Mouse (Mus musculus) left cerebral cortex, adult 9 months (tissue): Measurements from ENCODE around the gene Ttn.

Experiments
- DNase-seq, 2 experiments: peaks; one replicate each; pipeline ENCODE4 v3.0.0; 2022; ENCODE audit warnings: low spot score in 2 of 2

Ttn gene

DNA sequence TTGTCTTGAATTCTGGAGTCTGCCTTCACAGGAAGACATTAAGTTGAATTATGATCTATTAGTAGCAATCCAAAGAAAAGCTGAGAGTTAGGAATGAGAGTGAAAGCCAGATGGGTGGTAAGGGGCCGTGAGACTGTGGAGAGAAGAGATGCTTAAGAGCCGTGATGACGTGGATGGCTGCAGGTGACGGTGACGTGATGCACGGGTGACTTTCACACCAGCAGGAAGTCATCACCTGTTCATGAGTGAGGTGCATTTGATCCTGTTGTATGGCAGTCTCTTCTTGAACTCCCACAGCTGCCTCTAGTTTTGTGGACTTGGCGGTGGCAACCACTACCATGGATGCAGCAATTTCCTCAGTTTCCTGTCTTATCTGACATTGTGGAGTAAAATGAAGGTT, 16.8 kb downstream of the Ttn start:
- no peak for DNase-seq

GRCm38 (mm10) chr2:76962045-76962432, 20.3 kb downstream of the Ttn start:
- no peak for DNase-seq

DNA sequence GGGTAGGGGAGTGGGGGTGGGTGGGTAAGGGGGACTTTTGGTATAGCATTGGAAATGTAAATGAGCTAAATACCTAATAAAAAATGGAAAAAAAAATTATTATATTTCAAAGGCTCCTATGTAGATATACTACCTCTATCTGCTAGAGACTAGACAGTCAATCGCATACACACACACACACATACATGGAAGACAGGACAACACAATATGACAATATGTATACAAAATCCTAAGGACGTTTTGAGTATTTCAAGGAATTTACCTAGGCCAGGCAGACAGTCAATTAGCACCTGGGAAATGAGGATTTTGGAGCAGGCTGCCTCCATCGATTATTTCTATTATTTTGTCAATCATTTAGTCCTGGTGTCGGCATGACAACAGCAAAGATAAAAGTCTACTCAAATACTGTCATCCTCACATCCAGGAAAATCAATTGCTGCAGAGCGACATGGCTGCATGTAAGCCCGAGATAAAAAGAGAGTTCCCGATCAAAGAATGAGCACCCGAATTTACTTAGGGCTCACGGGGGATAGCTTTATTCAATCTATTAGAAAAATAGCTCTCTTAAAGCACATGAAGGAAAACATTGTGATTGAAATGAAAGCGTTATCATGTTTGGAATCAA, 20.8 kb downstream of the Ttn start:
- no peak for DNase-seq

GRCm38 (mm10) chr2:76949774-76950173, 32.6 kb downstream of the Ttn start:
- DNase-seq, result no peak

- DNase-seq, result no peak
Measured at GRCm38 (mm10) chr2:76938515-76938914, 43.8 kb downstream of the Ttn start.

DNA sequence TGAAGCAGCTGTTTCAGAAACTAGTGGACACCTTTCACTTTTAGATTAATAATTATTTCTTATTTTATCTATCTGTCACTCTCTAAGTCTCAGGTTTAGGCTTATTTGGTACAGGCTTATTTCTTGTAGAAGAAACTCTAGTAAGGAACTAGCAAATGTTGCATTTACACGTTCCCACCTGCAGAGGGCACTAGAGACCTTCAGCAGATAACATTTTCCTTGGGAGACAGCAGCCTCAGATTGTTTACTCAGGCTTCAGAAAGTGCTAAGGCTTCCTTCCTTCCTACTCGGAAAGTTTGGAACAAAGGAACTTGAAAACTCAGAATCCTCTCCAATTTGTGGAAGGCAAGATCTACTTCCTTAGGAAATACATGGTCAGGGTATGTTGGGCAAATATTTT, 52.6 kb downstream of the Ttn start:
- DNase-seq, result peak in 1 of 2 experiments; percentile 78

DNA sequence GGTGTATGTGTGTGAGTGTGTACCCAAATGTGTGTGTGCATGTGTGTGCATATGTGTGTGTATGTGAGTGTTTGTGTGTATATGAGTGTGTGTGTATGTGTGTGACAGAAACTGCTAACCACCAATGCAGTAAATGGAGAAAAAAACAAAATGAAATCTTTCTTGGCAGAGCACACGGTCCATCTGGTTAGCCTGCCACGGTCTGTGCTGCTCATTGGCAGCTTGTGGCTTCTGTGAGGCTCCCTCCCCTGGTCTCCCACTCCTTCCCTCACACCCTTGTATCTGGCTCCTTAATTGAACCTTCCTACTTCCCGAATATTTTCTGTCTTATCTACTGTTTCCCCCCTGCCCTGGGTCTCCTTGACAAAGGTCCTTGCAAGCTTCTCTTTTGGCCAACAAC, 53.5 kb downstream of the Ttn start:
- peak in 1 of 2 experiments; percentile 8 for DNase-seq

DNA sequence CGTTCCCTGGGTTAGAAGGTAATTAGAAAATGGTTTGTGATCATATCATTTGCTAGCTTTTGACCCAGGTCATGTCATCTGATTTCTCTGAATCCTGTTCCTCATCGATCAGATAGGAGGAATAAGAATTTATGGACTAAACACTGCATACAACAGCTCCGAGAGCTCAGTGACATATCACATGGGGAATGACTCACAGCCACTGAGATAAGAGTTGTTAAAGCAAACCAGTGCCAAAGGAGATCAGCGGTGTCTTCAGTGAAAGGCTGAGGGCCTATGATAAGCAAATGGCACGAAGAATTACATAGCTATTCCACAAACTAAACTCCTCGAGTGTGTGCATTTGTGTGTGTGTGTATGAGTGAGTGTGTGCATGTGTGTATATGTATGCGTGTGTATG, 54.0 kb downstream of the Ttn start:
- DNase-seq, result no peak

DNA sequence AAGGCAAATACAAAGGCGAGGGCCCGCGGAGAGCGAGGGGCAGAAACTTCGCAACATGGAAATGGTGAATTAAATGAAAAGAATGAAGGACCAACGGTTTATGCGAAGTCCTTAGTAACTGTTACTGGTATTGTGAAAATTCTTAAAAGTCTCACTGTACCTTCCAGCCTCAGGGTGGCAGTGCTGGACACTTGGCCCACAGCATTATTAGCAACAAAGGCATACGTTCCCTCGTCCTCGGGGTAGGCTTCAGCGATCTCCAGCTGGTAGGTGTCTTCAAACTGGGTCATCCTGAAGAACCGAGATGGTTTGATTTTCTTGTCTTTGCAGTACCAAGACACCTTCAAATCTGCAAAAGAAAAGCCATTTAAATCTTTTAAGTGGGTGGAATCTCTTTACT, 55.4 kb downstream of the Ttn start:
- DNase-seq, result no peak

- DNase-seq, result no peak
Measured at GRCm38 (mm10) chr2:76914959-76915358, 67.4 kb downstream of the Ttn start.

DNA sequence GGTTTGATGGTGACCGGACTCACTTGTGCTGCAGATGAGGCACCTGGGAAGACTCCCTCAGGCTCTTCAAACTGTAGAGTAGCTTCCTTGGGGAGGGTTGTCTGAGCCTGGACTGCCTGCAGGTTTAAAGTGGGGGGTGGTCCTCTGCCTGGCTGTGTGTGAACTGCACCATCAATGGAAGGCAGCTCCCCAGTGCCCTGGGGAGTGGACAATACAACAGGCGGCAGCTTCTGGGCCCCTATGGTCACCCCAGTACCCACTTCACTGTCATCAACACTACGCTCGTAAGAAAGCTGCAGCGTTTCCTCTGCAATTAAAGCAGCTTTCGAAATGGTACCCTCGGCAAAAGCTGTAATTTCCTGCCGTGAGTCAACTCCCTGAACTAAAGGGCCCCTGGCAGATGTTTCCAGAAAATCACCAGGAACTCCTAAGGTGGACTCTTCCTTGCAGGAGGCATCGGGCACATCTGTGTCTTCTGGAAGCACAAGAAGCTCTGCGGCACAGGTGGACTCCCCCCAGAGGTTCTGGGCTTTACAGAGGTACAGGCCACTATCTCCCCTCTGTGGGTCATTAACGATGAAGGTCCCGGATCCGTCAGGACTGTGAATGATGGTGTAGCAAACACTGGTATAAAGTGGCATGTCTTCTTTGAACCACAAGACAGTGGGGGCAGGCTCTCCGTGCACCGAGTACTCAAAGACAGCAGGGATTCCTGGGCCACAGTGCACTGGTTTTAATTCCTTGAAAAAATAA, 73.5 kb downstream of the Ttn start:
- DNase-seq, result no peak

- no peak for DNase-seq
Measured at GRCm38 (mm10) chr2:76903351-76903750, 79.0 kb downstream of the Ttn start.

DNA sequence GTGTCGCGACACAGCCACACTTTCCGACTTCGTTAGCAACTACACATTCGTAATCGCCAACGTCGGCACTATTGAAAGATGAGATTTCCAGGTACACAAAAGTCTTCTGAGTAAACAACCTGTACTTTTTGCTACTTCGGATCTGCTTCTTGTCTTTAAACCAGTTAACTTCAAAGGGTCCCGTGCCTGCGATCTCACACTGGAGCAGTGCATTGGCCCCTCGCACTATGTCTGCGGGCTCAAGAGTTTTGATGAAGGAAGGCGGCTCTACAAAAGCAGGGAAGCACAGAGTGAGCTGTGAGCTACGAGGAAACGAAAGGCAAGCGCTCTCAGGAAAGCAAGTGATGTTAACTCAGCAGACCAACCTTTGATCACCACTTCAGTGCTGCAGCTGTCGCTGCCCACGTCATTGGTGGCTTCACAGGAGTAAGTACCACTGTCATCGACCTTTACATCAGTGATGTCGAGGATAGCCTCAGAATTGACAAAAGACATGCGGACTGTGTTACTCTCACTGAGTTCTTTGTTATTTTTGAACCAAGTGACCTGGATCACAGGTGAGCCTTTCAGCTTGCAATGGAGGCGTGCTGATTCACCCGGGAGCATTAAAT, 80.8 kb downstream of the Ttn start:
- DNase-seq, result no peak

DNA sequence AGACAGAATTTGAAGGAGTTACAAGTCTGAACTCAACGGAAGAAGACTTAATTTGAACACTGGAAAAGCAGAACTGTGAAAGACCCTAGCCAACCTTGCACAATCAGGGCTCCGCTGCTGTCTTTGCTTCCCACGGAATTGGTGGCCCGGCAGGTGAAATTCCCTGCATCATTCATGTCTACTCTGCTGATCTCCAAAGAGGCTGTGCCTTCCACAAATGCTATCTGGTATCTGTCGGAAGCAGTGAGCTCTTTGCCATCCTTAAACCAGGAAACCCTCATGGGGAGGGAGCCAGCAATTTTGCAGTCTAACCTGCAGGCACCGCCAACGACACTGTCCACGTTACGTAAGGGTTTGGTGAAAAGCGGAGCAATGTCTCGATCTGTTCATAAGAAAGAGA, 82.5 kb downstream of the Ttn start:
- DNase-seq, result no peak

- no peak for DNase-seq
Measured at GRCm38 (mm10) chr2:76896990-76897389, 85.4 kb downstream of the Ttn start.

GRCm38 (mm10) chr2:76895327-76895726, 87.0 kb downstream of the Ttn start:
- DNase-seq, result no peak

GRCm38 (mm10) chr2:76888721-76889120, 93.6 kb downstream of the Ttn start:
- DNase-seq, result no peak

DNA sequence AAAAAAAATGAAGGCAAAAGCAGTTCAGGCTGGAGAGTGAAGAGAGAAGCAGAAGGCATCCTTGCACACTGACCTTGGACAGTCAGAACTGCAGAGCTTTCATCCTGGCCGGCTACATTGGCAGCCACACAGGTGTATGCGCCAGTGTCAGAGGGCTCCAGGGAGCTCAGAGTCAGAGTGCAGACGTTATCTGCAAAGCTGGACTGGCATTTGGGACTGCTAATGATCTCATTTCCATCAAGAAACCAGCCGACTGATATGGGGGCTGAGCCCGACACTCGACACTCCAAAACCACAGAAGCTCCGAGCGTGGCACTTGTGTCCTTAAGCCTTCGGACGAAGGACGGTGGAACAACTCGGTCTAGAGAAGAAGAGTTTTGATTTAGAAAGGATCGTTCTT, 96.5 kb downstream of the Ttn start:
- DNase-seq, result no peak

DNA sequence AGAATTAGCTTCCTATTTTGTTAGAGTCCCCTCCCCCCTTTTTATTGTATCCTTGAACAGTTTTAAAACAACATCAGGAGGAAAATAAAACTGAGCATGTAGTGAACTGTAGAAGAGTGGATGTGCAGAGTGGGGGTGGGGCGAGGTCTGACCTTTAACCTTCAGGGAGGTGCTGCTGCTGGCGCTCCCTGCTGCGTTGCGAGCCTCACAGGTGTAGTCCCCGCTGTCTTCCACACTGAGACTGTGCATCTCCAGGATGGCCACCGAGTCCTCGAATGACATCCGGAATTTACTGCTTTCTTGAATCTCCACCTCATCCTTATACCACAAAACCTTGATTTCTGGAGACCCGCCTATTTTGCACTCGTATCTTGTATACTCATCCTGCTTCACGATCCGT, 100.9 kb downstream of the Ttn start:
- no peak for DNase-seq

DNA sequence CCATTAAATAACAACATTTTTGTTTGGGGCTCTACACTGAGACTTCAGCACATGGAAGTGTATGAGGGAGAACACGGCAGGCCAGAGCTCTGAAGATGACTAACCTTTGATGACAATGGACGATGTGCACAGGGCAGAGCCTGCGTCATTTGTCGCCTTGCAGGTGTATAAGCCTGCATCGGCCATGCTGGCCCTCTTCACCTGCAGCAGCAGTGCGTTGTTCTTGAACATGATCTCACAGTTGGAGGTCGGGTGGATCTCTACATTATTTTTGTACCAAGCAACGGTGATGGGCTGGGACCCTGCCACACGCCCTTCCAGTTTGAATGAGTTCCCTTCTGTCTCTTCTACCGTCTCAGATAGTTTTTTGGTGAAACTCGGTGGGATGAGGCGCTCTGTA, 106.8 kb downstream of the Ttn start:
- DNase-seq, result no peak

- peak in 1 of 2 experiments; percentile 2 for DNase-seq
Measured at GRCm38 (mm10) chr2:76866928-76867327, 115.4 kb downstream of the Ttn start.

- DNase-seq, result no peak
Measured at GRCm38 (mm10) chr2:76865497-76865896, 116.8 kb downstream of the Ttn start.

- DNase-seq, result no peak
Measured at GRCm38 (mm10) chr2:76861327-76861726, 121.0 kb downstream of the Ttn start.
